Mouse (Mus musculus) liver, postnatal 0 days (tissue): Measurements from ENCODE around the gene Tnnt3.

ENCODE experiments used
- CTCF ChIP-seq: sonication (generic); IDR thresholded peaks from 2 replicates; pipeline ENCODE4 v1.5.1; 2016; ENCODE audit warnings: antibody characterized with exemption, low read depth
- EP300 ChIP-seq: IDR thresholded peaks from 2 replicates; pipeline ENCODE4 v1.6.1; 2016; ENCODE audit warnings: antibody characterized with exemption, low read depth, mild to moderate bottlenecking

DNA sequence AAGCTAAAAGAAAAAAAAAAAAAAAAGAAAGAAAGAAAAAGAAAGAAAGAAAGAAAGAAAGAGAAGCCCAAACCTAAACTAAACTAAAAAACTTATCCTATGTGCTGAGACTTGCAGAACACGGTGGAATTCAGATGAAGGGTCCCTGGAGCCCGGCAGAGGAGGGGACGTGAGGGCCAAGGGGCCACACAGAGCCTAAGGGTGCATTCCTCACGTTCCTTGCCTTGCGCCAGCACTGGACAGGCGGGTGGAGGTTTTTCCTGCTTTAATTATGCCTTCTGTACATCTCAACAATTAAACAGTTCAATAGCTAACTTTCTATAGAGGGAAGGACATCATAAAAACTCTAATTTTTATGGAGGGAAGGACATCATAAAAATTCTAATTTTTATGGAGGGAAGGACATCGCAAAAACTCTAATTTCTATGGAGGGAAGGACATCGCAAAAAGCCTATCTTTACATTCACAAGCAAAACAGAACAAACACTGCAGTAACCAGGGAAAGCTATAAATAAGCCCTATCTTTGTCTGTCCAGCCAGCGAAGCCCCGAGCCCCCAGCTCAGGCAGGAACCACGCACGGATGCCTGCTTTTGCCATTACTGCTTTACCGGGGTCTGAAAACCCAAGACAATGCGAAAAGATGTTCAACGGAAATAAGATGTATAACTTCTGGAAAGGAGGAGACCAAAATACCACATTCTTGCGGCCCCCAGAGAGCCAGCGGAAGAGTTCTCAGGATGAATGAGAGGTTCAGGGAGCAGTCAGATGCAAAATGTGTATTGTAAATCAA is 24.8 kb downstream of the Tnnt3 start:
- no peak for TF ChIP-seq CTCF
- TF ChIP-seq EP300: no peak
